Mouse (Mus musculus) lung, postnatal 0 days (tissue): Measurements from ENCODE around the gene Trim66.

Source experiments
- CTCF ChIP-seq: IDR thresholded peaks from 2 replicates; pipeline ENCODE4 v1.5.1; 2016; ENCODE audit warnings: antibody characterized with exemption, mild to moderate bottlenecking
- EP300 ChIP-seq: IDR thresholded peaks from 2 replicates; pipeline ENCODE4 v1.6.1; 2016; ENCODE audit warnings: antibody characterized with exemption, mild to moderate bottlenecking, control low read depth

DNA sequence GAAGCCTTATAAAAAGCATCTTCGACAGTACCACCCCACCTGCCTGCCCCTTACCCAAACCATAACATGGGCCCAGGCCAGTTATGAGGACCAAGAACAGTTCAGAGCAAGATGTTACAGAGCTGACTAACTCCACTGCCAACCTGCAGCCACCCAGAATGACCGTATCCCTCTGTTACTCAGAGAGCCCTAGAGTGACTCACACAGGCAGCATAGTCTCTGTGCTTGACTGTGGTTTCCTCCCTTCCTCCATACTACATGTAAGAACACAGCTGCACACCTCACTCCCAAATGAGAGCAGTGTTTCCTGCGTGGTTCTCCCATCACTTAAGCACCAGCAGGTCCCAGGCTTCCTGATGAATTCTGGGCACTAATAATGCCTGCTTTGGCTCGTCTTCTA is 37.2 kb downstream of the Trim66 start:
- no peak for TF ChIP-seq CTCF
- TF ChIP-seq EP300 = no peak
